Mouse (Mus musculus) CH12.LX (cell line): ENCODE data around the gene Hpse2.

ENCODE experiments used
- E2F4 ChIP-seq: IDR thresholded peaks from 2 replicates; pipeline ENCODE4 v1.6.1; 2011; ENCODE audit warnings: low read depth, low read length, improper control_type of control experiment; ENCODE audit not compliant: insufficient replicate concordance
- MAFK ChIP-seq: IDR thresholded peaks from 2 replicates; pipeline ENCODE4 v1.6.1; 2011; ENCODE audit warnings: low read length, improper control_type of control experiment; ENCODE audit not compliant: insufficient replicate concordance
- MAX ChIP-seq: IDR thresholded peaks from 2 replicates; pipeline ENCODE4 v1.6.1; 2011; ENCODE audit warnings: low read length, improper control_type of control experiment
- PAX5 ChIP-seq: IDR thresholded peaks from 2 replicates; pipeline ENCODE4 v1.6.1; 2012; ENCODE audit warnings: low read length, inconsistent platforms, mixed read lengths
- POLR2A ChIP-seq: IDR thresholded peaks from 2 replicates; pipeline ENCODE4 v1.6.1; 2011; ENCODE audit warnings: low read depth, mild to moderate bottlenecking, improper control_type of control experiment, low read length

DNA sequence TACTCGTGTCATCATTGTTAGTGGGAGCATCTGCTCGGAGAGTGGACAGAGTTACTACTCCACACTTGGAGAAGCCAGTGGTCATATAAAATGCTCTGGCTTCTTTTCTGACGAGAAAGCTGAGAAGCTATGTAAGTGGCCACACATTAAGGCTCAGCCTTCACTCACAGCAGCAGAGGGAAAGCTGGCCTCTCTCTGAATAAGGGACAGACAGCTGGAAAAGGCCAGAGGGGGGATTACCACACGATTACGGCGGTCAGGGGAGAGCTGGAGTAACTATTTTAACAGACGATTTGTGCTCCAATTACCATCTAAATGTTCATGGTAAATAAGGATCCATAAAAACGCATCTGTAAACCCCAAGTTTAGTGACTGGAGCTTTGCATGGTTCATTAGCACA, 232.1 kb downstream of the Hpse2 start:
- no peak for TF ChIP-seq E2F4
- TF ChIP-seq MAX: no peak
- no peak for TF ChIP-seq PAX5
- no peak for TF ChIP-seq MAFK
- no peak for TF ChIP-seq POLR2A
